Mouse (Mus musculus) testis, adult 2 months (tissue): ENCODE results near the gene Bub1b.

Experiments
- CTCF ChIP-seq: fragments of 200-500 bp; IDR thresholded peaks from 2 replicates; pipeline ENCODE4 v1.5.1; 2012; ENCODE audit warnings: low read depth, mild to moderate bottlenecking, inconsistent platforms, low read length, moderate library complexity; ENCODE audit not compliant: control insufficient read depth, insufficient read depth, insufficient replicate concordance
- POLR2A ChIP-seq: fragments of 200-500 bp; IDR thresholded peaks from 2 replicates; pipeline ENCODE4 v1.6.1; 2012; ENCODE audit warnings: low read depth, mild to moderate bottlenecking, inconsistent platforms, low read length, moderate library complexity; ENCODE audit not compliant: control insufficient read depth

DNA sequence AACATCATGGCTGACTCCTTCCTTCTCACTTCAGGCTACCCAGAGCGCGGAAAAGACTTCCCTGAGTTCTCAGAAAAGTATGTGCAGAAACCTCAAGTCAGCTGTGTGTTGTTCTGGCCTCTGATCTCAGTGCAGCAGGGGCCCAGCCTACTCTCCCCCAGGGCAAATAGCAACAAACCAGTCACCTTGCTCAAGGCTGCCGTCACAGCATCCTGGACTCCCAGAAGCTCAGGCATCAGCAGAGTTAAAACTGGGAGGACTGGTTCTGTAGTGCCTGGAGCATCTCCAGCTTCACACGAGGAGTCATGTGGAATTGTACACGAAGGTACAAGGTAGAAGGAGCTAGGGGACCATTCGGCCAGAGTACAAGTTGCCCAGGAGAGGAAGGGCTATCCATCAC is 71.2 kb downstream of the Bub1b start:
- TF ChIP-seq POLR2A (no peak), CTCF (no peak)
